Mouse (Mus musculus) left cerebral cortex, adult 2 months (tissue): ENCODE results near the gene Pde10a. TPM values are rescaled to one million over a fixed set of nuclear protein-coding genes. Genes with fewer than 3 reads are reported as not detected.

Experiments used
- DNase-seq, 2 experiments: peaks; one replicate each; pipeline ENCODE4 v3.0.0; 2021 to 2022; ENCODE audit warnings: low spot score in 2 of 2, mixed read lengths in 1 of 2; ENCODE audit errors: extremely low spot score in 1 of 2
- H3K27ac ChIP-seq: fragments of 200-600 bp; 2 replicates; pipeline ENCODE4 v1.8.1; 2022
- H3K4me3 ChIP-seq: fragments of 200-600 bp; 2 replicates; pipeline ENCODE4 v1.8.1; 2022
- CTCF ChIP-seq: fragments of 200-600 bp; IDR thresholded peaks from 2 replicates; pipeline ENCODE4 v1.8.1; 2022; ENCODE audit warnings: antibody characterized with exemption, mild to moderate bottlenecking, moderate library complexity
- intact Hi-C: fragments of 180-260 bp; cut with DNase I; formaldehyde crosslinking; loops from one replicate; pipeline ENCODE4 v1.15.1; 2025
- total RNA-seq, 2 experiments: library from RNA; stranded (reverse); gene quantifications; 2 replicates each; pipeline ENCODE4 v1.2.3; 2021

Pde10a gene
- total RNA-seq, 2 experiments from 2014 or later: 78.0 to 113 TPM

GRCm38 (mm10) chr17:9031241-9032141 is 506.3 kb downstream of the Pde10a start:
- peak overlapping the region; percentile 49 for H3K4me3 ChIP-seq
- DNase-seq: peak; percentile 80 to 87
- peak overlapping the region; percentile 73 for H3K27ac ChIP-seq
- intact Hi-C loops: loop anchor here (1.0 to 5.0 kb wide), 2 partner anchors 136 to 726 kb away; no protein-coding TSS in a partner anchor
- peak; percentile 96 for TF ChIP-seq CTCF

GRCm38 (mm10) chr17:9032362-9033044 is 507.3 kb downstream of the Pde10a start:
- peak overlapping the region; percentile 49 for H3K4me3 ChIP-seq
- intact Hi-C loops: loop anchor here (5.0 kb wide), 1 partner anchor 725 kb away; no protein-coding TSS in a partner anchor
- TF ChIP-seq CTCF: no peak
- peak in 1 of 2 experiments; percentile 29 for DNase-seq
- H3K27ac ChIP-seq: peak overlapping the region; percentile 73

DNA sequence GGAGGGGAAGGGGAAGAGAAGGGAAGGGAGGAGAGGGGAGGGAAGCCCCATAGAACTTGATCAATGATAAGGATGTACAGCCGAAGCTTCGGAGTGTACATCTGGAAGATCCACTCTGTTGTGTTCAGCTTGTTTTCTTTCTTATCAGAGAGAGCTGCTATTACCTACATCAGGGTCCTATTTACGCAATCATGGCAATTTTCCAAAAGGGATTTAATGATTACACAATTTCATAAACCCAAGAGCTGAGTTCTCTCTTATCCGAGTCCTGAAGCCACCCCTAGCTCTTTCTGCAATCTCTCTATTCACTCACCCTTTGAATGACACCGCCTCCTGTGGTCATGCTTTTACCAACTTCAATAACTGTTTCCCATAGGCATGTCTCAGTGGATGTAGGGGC is 508.3 kb downstream of the Pde10a start:
- Histone ChIP-seq H3K27ac (no peak overlapping the region), H3K4me3 (no peak overlapping the region)
- DNase-seq: no peak
- intact Hi-C loops: loop anchor here (5.0 kb wide), 1 partner anchor 724 kb away; no protein-coding TSS in a partner anchor
- no peak for TF ChIP-seq CTCF

- Histone ChIP-seq H3K27ac (no peak overlapping the region), H3K4me3 (no peak overlapping the region)
- DNase-seq: no peak
- intact Hi-C loops: loop anchor here (5.0 kb wide), 1 partner anchor 1367 kb away; no protein-coding TSS in a partner anchor
- no peak for TF ChIP-seq CTCF
Observed at GRCm38 (mm10) chr17:9035561-9036348, 510.6 kb downstream of the Pde10a start.

Other genes starting within 250 kb of the Pde10a start
- 100 to 1,000 TPM; 170 to 173 TPM for gene Mpc1, start 242.5 kb upstream of the Pde10a start, total RNA-seq
- gene Sft2d1, start 214.3 kb upstream of the Pde10a start, total RNA-seq: 10 to 100 TPM; 63.8 to 65.7 TPM
- 10 to 100 TPM; 12.6 to 15.5 TPM for gene Prr18, start 187.9 kb upstream of the Pde10a start, total RNA-seq
- gene T2, start 169.4 kb upstream of the Pde10a start, total RNA-seq: under 1 TPM; 0.70 to 0.79 TPM
- gene T, start 90.9 kb upstream of the Pde10a start, total RNA-seq: not detected
- not detected for gene Gm17087, start 41.6 kb downstream of the Pde10a start, total RNA-seq